Mouse (Mus musculus) hematopoietic stem cell, adult 5-6 weeks (primary cell): ENCODE measurements around the gene Mars. TPM values are rescaled to one million over a fixed set of nuclear protein-coding genes. Genes with fewer than 3 reads are reported as not detected.
A peak's percentile ranks its signal among the peaks of the same experiment; 100 is the strongest.

Experiments
- ATAC-seq, 2 experiments: fragments of 125-278 bp in 1 of 2; replicated peaks in 1 of 2; 2 replicates each; pipeline ENCODE4 v1.8.0; 2016 to 2017; ENCODE audit warnings: inconsistent platforms in 2 of 2, mild to moderate bottlenecking in 2 of 2, moderate number of reproducible peaks in 2 of 2, low read depth in 1 of 2, moderate TSS enrichment in 1 of 2; ENCODE audit not compliant: low FRiP score in 2 of 2, poor library complexity in 2 of 2, severe bottlenecking in 2 of 2, insufficient read depth in 1 of 2, low TSS enrichment in 1 of 2
- total RNA-seq: library from RNA; stranded (forward); fragments of 172-1452, 232-1000 nt; gene quantifications from 2 replicates; pipeline ENCODE4 v1.2.3, GENCODE M21; 2017

Mars gene
- total RNA-seq, 1 experiment from 2014 or later: 211 TPM

- ATAC-seq: no peak
Observed at GRCm38 (mm10) chr10:127281316-127281715, 30.3 kb downstream of the Mars start.

GRCm38 (mm10) chr10:127279730-127280129, 31.9 kb downstream of the Mars start:
- no peak for ATAC-seq

DNA sequence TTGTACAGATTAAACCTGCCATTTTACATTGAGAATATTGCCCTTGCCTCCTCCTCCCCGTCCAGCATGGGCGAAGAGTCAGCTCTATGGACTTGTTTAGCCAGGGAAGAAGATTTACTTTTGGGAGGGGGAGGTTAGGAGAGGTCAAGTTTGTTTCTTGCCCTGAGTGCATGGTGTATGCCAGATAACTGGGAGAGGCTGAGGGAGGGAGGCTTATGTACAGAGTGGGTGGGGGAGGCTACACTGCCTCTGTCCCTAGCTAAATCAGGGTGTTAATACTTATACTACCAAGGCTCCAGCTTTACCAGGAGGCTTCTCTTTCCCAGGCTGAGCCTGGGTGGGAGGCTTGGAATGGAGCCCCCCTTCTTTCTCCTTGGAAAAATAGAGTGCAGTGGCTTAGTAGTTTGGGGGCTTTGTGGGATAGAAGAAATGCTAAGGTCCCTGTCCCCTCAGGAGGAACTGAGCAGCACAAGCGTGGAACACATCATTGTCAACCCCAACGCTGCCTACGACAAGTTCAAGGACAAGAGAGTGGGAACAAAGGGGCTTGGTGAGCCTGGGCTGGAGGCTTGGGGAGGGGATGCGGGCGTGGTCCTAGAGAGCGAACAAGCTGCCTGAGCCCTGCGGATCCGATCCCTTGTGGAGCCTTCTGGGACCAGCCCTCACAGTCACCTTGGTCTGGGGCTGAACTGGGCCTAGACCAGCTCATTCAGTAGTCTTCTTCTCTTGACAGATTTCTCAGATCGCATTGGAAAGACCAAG, 37.1 kb downstream of the Mars start:
- ATAC-seq: no peak

- ATAC-seq: no peak
Observed at GRCm38 (mm10) chr10:127272371-127272770, 39.2 kb downstream of the Mars start.

DNA sequence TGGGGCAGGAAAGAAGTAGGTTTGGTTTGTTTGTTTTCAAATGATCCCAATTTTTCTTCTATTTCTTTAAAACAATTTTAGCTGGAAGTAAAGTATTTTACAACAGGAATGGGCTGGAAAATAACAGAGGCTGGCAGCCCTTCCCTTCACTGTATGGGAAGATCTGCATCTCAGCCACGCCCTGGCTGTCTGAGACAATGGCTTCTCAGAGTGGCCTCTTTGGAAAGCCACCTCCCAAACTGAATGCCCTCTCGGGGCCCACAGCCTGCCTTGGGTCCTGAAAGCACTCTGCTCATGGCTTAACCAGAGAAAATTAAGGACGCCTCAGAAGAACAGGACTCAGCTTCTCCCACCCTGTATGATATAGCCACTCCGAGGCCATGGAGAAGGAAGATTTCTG, 41.7 kb downstream of the Mars start:
- ATAC-seq: no peak

DNA sequence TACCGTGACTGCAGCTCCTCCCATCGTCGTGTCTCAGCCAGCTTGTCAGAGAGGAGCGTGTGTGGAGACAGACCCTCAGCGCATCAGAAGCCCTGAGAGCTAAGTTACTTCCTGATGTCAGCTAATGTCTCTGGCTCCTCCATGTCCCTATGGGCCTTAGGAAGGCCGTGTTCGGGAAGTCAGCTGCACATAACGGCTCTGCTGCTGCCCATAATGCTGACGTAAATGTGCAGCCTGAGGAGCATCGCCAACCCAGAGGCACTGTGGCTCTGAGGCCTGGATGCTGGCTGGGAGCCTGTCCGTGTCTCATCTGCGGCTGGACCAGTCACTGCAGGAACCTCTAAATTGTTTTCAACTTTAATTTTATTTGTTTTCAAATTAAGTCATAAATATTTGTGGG, 42.5 kb downstream of the Mars start:
- no peak for ATAC-seq

- no peak for ATAC-seq
Observed at GRCm38 (mm10) chr10:127268401-127268800, 43.2 kb downstream of the Mars start.

GRCm38 (mm10) chr10:127267318-127267717, 44.3 kb downstream of the Mars start:
- ATAC-seq: no peak

GRCm38 (mm10) chr10:127266112-127267091, 45.2 kb downstream of the Mars start, which contains the start of gene Dctn2:
Gene Dctn2, plus strand, starts transcription at chr10:127266368.
- ATAC-seq: peak; percentile 99

DNA sequence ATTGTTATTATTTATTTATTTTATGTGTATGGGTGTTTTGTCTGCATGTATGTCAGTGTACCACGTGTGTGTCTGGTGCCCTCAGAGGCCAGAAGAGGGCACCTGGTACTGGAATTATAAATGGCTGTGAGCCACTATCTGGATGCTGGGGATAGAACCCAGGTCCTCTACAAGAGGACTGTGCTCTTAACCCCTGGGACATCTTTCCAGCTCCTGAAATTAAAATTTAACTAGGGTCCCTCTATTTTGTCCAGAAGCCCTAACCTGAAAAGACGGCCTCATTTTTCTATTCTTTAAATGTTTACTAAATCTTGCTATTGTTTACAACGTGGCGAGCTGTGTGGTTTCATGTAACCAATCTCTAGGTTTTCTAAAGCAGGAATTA, 45.9 kb downstream of the Mars start:
- ATAC-seq: no peak

GRCm38 (mm10) chr10:127264971-127265370, 46.6 kb downstream of the Mars start:
- no peak for ATAC-seq

DNA sequence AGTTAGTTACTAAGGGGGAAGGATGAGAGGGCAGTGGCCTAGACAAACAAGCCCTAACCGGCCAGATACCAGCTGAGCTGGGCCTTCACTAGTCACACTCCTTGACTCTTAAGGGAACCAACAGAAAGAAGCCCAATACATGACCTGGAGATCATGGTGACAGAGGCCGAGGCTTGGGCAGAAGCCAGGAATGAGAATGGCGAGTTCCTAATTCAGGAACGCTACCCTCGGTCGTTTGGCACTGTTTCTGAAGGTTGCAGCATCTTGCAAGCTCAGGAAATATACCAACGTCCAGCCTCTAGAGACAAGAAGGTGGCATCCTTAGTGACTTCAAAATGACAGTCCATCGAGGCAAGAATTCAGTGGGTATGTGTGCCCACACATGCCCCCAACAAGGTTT, 47.2 kb downstream of the Mars start:
- ATAC-seq: no peak

DNA sequence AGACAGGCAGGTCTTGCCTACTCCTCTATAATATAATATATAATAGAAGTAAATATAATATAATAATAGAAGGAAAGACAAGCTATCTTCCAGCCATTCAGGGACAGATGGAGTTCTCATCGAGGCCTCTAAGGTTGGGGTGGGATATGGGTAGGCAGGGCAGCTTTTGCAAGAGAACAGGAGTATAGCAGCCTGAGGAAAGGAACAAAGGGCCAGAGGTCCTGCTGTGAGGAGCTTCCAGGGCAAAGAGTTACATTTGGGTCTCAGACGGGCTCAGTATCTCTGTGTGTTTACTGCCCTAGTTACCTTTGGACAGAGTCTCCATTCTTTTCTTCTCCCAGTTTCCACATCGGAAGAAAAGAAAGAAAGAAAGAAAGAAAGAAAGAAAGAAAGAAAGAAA, 48.0 kb downstream of the Mars start:
- no peak for ATAC-seq

GRCm38 (mm10) chr10:127262548-127263398, 48.8 kb downstream of the Mars start, which contains the start of gene Kif5a:
Gene Kif5a, minus strand, starts transcription at chr10:127263348.
- no peak for ATAC-seq

GRCm38 (mm10) chr10:127261706-127262547, 49.7 kb downstream of the Mars start:
- ATAC-seq: no peak

DNA sequence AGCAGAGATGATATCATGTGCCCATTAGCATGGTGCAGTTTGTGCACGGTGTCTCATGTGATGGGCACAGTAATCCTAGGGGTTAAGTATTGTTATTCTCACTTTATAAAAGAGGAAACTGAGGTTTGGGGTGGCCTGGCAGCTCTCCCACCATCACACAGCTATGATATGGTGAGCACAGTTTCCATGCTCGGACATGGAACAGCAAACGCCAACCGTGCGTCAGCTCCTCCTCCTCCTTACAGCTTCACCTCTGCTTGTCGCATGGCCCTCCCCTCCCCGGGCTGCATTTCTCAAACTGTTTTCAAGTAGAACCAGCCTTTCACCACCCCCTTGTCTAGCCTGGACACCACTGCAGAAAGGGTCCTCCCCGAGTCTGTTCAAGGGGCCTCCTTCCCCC, 53.1 kb downstream of the Mars start:
- ATAC-seq: peak; percentile 19 to 65; a peak in 2 of 4 replicates

GRCm38 (mm10) chr10:127257790-127258189, 53.8 kb downstream of the Mars start:
- no peak for ATAC-seq
